Mouse (Mus musculus) thymus, postnatal 14 days (tissue): Measurements from ENCODE around the gene Ftsj1.

Experiments
- DNase-seq: peaks from one replicate; pipeline ENCODE4 v3.0.0; 2021

The Ftsj1 gene

DNA sequence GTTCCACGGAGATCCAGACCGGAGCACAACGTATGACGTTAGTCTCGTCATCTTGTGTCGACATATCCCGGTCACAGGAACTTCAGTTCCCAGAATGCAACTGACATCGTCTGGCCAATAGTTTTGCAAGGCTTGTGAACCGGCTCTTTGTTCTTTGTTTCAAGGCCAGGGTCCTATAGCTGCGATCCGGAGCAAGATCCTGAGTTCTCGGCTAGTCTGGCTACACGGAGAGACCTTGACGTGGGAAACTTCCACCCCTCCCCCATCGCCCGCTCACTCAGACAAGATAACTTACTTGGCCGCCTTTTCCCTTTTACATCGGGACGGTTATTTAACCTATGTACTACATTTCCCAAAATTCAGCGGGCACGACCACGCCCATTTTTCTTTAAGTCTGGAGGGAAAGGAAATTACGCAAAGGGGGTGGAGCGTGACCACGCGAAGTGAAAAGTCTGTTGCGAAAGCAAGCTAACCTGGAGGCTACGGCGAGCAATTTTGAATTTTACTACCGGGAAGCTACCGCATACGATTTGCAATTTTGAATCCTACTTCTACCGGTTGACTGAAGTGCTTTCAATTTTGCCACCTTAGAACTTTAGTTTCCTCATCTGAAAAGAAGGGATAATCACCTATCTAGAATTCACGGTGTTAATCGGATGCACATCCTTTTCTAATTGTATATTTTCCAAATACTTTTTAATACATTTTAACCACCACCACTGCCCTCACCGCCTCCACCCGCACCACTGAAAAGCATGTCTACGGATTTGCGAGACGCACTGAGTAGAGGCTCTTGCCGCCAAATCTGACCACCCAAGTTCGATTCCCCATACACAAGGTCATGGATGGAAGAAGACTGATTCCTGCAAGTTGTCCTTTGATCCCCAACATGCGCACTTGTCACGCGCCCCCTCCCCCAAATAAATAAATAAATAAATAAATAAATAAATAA lies at the start of gene Ftsj1:
Ftsj1 (minus strand) TSS at position 73 of the 952 bp plus-strand sequence.
- DNase-seq: peak; percentile 86

DNA sequence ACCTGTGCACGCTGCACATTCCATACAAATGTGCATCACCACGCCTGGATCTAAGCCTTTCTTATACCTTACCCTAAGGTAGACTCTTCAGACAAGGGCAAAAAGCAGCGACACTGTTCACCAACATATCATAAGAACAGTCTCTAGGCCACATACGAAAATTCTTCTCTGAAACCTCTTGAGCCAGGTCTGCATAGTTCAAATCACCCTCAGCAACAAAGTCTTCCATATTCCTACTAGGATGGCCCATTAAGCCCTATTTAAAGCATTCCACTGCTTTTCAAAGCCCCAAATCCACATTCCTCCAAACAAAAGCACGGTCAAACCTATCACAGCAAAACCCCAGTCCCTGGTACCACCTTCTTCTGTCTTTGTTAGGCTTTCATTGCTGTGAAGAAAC lies 36.4 kb upstream of the Ftsj1 start:
- no peak for DNase-seq

DNA sequence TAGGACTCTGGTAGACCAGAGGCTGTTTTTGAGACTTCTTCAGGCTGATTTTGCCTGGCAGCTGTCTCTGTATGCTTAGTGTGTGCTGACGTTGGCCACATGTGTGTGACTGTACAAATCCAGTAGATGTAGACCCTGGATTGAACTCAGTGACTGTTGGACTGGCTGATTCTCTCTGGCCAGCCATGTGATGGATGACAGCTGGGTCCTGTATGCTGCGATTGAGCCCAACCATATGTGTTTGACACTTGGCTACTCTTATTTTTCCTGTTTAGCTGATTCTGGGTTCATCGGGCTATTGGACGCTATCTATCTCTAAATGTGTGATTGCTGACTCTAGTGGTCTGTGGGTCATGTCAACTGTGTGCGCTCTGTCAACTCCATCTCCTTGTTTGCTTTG lies 21.9 kb upstream of the Ftsj1 start:
- DNase-seq: no peak

DNA sequence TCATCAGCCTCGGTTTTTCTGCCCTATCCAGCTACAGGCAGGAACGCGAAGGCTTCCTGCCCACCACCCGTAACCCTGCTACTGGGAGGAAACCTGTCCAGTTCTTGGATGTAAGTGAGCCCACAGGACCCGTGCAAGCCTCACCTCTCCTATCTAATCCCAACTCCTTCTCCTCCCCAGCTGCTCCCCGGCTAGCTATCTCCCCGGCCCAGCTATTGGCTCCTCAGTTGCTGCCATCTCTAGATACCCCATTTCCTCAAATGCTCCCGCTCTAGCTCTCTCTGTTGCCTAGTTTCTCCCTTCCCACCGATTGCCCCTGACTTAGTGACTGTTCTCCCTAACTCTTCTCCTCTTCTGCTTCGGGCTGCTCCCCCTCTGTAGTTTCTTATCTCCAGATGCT lies 19.8 kb upstream of the Ftsj1 start:
- no peak for DNase-seq

DNA sequence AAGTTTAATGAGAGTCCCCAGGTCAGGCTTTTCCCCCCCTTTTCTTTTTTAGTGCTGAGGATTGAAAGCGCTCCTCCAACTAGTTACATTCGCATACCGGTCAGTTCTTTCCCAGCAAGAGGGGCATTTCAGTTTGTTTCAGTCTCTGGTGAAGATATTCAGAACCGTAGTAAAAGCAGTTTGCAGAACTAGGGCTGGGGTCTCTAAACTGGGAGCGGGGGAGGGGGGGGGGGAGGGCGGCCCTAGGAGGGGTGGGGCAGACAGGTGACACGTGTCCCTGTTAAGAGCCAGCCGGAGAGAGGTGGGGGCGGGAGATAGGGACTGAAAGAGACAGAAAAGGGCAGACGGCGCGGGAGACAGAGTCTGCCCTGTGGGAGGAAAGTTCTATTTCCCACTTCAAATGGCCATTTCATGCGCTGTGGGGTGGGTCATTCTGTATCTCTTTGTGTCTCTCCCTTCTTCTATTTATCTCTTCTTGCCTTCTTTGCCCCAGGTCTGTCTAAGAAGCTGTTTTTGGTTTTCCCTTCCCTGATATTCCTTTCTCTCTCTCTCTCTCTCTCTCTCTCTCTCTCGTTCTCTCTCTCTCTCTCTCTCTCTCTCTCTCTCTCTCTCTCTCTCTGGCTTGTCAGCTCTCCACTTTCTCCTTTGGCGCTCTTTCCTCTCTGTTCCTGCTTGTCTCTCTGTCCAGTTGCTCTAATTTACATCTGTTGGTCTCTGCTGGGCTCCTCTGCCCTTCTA lies 19.0 kb upstream of the Ftsj1 start, which contains the start of gene Slc38a5:
Slc38a5 (plus strand) TSS at position 51 of the 738 bp plus-strand sequence.
- DNase-seq: no peak

DNA sequence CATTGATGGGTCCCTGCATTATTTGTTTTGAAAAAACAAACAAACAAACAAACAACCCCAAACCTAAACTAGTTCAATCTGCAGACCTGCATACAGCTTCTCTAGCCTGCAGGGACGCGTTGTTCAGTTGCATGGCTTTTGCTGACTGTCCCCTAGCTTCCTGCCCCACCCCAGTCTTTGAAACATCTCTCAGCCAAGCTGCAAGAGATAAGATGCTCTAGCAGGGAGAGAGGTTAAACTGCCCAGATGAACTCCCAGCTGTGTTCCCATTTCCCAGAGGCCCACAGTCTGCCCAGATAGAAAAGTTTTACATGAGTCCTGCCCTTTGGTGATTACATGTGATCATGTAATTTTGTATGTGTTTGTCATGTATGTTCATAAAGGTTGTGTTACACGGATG lies 12.0 kb upstream of the Ftsj1 start:
- no peak for DNase-seq

DNA sequence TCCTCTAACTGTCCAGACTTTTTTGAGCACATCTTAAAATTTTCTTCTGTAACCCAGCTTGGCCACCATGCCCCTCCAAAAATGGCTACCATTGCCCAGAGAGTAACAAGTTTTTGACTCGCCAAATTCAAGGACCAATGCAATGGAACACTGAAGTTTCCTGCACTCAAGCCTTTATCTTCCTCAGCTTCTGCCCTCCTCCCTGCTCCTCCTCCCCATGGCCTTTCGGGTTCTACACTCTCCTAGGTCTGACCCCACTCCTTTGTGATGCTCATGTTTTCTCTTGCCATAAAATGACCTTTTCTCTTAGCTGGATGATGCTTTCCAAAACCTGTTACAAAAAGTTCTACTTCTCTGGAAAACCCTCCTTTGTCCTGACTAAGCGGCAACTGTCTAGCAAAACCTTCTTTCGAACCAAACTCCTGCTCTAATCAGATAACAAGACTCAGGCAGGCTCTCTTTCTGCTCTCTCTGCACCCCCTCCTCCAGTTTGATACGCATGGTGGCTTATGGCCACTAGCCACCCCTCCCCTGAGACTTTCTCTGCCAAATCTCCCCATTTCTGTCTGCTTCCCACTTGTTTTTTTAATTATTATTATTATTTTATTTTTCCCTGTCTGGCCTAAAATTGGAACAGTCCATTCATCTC lies 11.1 kb upstream of the Ftsj1 start:
- DNase-seq: no peak

DNA sequence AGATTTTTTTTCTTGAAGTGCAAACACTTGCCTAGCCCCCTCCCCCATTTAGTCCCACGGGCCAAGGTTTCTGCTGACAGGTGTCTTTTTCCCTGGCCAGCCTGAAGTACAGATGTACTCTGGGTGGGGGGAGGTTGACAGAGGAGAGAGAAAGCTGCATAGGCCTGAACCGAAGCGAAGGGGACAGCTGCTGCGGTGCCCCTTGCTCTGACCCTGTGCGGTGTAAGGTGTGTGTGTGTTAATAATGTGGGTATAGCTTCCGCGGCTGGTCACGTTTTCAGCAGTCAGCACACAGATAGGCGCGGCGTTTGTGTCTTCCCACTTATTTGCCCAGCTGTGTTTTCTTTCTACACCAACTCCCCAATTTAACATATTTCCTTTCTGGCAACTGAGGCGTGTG lies 7.3 kb upstream of the Ftsj1 start:
- no peak for DNase-seq

DNA sequence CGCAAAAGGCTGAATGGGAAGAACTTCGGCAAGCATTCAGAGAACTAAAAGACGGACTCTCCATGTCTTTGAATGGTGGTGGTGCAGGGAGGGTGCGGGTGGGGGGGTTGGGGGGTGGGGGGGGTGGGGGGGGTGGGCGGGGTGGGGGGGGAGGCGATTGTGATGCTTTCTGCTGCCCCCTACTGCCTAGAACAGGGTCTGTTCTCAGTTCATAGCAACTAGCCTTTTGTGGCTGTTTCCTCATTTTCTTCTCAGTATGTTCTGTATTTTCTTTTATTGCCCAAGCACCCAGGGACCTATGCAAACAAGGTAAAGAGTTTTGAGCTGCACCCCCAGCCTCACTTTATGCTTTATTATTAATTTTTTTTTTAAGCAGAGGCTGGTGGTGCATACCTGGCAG lies 3.6 kb upstream of the Ftsj1 start:
- DNase-seq: peak; percentile 9

DNA sequence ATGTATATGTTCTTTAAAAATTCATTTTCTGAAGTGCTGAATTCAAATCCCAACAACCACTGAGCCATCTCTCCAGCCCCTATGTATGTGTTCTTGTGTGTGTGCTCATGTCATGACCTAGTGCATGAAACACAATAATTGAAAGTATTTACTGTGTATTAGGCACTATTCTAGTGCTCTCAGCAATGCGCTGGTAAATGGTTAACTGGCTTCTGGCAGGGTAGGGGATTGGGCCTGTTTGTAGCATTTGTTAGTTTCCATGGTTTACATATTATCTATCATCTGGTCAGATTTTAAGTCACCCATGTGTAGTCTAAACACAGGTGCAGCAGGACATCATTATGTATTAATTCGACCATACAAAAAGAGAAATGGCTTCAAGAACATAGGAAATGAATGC lies 1.5 kb upstream of the Ftsj1 start:
- no peak for DNase-seq

DNA sequence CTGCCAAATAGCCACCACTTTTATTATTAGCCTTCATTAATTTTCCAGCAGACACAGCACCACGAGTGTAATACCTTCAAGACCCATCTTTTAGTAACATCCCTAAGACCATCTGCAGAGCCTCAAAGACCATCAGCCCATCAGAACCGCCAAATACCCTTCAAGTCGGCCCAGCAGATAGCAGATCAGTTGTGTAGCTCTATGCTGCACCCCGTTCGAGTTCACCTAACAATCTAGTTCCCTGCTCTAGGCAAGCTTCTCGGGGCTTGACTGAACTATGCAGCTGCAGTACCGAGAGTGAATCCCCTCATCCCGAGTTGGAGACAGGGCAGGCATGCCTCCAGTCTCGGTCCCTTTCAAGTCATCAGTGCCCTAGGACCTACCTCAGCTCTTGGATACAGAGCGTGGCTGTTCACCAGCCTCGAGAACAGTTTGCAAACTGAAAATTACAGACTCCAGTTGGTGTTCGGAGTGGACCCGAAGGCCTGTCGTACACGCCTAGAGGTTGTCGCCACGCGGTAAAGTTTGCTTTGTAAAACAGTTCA lies 345 bp downstream of the Ftsj1 start:
- DNase-seq: no peak

DNA sequence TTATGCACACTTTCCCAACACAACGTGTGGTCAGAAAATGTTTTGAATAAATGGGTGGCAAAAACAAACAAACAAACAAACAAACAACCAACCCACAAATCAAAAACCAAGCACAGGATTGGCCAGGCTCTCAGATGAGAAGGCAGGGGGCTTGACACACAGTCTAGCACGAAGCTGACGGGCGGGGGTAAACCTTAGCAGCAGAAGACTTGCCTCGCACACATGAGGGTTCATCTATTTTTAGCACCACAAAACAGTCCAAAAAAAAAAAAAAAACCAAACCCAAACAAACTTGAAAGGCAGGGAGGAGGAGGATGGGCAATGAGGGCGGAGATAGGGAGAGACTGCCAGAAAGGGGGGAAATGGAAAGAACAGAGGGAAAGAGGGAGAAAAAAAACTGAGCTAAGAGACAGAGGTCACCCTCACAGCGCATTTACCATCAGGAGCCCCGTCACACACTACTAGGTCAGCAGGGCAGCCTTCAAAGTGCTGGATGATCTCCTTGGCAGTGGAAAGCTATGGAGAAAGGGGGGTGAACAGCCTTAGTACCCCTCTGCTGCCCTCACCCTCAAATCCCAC lies 3.6 kb downstream of the Ftsj1 start:
- no peak for DNase-seq

DNA sequence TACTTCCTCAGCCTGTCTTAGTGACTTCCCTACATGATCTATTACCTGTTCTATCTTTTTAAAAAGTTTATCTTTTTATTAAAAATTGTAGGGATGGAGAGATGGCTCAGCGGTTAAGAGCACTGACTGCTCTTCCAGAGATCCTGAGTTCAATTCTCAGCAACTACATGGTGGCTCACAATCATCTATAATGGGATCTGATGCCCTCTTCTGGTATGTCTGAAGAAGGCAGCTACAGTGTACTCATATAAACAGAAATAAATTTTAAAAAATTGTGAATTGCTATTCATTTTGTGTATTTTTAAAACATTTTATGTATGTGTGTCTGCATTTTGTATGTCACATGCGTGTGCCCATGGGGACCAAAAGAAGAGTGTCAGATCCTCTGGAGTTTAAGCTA lies 4.5 kb downstream of the Ftsj1 start:
- DNase-seq: no peak

DNA sequence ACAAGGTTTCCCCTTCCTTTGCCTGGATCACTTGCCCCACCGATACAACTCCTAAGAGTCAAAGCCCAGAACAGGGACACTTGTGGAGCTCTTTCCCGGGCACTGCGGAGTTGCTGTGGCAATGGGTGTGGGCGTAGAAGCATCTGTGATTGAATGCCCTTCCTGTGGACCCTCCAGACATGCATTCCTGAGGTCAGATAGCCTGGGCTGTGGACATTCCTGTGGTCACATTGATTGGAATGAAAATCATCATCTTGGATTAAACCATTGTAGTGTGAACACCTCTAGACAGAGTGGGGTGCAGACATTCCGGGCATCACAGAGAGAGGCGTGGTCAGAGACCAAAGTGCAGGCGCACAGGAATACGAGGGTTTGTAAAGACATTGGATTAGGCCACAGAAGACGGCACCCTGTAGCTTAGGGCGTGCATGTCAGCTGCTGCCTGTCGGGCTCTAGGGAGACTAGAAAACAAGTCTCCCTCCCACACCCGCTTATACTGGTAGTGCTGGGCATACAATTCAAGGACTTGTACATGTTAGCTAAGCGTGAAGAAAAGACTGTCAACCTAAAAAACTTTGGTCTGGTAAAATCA lies 13.3 kb downstream of the Ftsj1 start:
- DNase-seq: no peak

DNA sequence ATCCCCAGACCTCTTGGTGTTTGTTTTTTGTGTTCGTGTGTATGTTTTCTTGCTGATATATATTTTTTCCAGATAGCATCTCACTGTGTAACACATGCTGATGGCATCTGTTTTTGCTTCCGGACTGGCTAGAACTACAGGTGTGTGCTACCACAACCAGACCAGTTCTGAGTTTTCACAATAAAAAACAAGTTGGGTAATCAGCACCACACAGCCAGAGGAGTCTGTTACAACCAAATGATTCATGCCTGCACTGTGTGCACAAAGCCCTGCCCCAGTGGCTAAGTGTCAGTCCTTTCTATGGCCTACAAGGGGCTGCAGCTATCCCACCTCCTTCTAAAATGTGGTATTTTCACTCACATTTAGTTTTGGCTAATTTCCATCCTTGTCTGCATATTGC lies 15.5 kb downstream of the Ftsj1 start:
- no peak for DNase-seq

DNA sequence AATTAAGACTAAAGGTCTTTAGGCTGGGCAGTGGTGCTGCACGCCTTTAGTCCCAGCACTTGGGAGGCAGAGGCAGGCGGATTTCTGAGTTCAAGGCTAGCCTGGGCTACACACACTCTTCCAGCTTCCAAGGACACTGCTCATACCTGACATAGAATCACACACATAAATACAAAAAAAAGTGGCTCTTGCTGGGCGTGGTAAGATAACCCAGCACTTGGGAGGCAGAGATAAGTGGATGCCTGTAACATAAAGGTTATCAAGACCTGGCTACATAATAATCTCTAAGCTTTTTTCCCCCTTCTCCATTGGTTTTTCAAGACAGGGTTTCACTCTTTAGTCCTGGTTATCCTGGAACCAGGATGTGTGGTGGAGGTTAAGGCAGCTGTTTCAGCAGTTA lies 18.6 kb downstream of the Ftsj1 start:
- DNase-seq: no peak

DNA sequence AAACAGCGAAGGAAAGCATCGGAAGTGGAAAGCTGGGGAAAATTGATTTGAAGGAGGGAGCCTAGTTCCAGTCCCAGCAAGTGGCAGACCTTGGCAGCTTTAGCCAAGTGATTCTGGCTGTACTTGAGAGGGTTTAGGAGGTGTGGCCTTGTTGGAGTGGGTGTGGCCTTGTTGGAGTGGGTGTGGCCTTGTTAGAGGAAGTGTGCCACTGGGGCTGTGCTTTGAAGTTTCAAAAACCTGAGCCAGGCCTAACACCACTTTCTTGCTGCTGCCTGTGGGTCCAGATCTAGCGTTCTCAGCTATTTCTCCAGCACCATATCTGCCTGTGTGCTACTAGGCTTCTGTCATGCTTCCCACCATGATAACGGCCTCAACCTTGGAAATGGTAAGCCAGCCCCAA lies 21.9 kb downstream of the Ftsj1 start:
- DNase-seq: no peak

DNA sequence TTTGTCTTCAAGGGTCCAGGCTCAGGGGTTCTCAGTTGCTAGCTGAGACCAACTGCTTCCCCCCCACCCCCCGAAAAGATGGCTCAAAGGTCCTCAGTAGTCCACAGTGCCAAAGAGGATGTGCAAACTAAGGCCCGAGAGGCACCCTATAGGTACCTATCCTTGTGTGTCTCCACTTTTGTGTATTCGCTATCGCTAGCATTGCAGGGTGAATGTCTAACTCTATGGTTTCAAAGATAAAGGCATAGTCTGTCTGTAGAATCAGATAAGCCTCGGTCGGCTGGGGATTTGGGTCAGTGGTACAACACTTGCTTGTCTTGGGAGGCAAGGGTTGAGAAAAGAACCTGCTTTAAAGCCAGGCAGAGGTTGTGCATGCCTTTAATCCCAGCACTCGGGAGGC lies 28.7 kb downstream of the Ftsj1 start:
- DNase-seq: no peak

DNA sequence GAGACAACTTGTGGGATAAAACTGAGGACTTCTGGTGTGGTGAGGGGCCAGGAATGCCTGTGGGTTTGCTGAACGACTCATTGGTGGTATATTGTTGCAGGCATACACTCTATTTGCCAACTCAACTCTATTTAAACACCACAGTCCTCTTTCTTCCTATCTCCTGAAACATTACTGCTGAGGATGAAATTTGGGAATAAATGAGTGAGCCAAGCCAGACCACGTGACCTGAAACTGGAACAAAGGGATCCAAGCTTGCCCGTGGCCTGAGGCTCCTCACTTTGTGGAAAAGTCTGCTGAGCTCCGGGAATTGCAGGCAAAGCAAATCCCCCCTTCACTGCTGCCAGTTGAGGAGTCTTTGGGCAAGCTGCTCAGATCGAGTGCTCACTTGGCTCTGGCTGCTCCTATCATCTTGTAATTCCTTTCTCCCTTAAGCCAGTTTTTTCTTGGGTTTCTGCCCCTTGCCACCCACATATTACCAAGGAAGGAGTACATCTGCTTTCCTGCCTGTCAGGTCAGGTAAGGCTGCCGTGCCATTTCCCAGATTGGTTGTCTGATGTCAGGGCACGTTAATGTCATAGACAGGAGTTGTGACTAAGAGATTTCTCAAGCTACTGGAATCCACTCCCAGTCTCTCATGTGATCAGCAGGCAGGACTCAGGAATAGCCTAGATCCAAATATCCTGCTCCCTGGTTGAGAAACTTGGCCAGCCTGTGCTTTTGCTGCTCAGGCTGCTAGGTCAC lies 29.4 kb downstream of the Ftsj1 start:
- DNase-seq: no peak

DNA sequence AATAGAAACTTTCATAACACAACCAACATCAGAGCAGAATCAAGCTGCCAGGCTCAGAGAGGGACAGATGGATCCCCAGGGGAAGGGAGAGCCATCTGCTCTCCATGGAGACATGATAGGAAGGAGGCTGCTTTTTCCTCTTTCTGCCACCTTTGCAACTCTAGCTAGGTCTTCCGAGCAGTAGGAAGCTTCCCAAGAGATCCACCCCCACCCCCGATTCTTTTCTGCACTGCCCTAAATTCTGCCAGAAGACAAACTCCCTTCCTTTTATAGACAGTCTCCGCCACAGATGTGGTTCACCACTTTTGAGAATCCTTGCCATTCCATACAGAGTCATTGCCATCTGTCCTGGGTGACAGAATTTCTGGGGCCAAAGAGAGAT lies 29.9 kb downstream of the Ftsj1 start:
- no peak for DNase-seq

DNA sequence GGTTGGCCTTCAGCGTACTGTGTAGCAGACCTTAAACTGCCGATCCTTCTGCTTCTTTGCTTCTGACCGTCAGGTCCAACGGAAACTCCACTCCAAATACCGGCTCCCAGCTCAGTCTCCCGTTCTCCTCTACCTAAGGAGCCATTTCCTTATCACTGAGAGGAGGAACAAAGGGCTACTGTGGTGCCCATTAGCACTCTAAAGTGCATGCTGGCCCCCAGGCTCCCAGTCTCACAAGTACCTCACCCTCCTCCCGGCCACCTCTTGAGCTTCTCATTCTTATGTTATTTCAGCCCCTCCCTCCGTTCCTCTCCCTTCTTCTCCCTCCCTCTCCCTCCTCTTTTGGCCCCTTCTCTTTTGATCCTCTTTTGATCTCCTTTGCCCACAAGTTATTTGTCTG lies 32.6 kb downstream of the Ftsj1 start:
- no peak for DNase-seq

DNA sequence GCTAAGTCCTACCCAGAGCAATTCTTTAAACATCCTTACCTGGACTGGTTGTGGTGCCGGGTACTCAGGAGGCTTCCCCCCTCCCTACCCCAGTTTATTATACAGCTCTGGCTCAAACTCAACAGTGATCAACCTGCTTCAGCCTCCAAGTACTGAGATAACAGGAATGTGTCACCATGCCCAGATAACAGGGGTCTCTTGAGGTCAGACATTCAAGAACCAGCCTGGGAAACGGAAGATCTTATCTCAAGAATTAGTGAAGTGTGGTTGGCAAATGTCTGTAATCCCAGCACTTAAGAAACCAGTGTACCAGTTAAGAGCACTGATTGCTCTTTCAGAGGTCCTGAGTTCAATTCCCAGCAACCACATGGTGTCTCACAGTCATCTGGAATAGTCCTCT lies 34.1 kb downstream of the Ftsj1 start:
- DNase-seq: no peak
